Mouse (Mus musculus): ENCODE results near the gene Atp13a2. TPM values are rescaled to one million over a fixed set of nuclear protein-coding genes. Genes with fewer than 3 reads are reported as not detected.

The Atp13a2 gene
- total RNA-seq, 2 experiments from 2014 or later, result 162 to 171 TPM

GRCm38 (mm10) chr4:140960781-140961466 lies 25.7 kb upstream of the Atp13a2 start, which contains the start of gene Sdhb:
Sdhb (plus strand) TSS chr4:140961203.
- DNase-seq (ENCODE audit: low spot score in 2 of 2), result peak; percentile 96 to 99
- intact Hi-C loops (cut with DNase I), result loop anchor here (5.0 kb wide), 1 partner anchor 259 kb away; the partner anchor contains the start of gene Rcc2

GRCm38 (mm10) chr4:140961467-140962206 lies 25.0 kb upstream of the Atp13a2 start:
- DNase-seq (ENCODE audit: low spot score in 2 of 2), result no peak

GRCm38 (mm10) chr4:140962207-140962909 lies 24.3 kb upstream of the Atp13a2 start:
- no peak for DNase-seq (ENCODE audit: low spot score in 2 of 2)
- intact Hi-C loops (cut with DNase I), result loop anchor here (5.0 kb wide), 1 partner anchor 260 kb away; the partner anchor contains the start of gene Rcc2

More at GRCm38 (mm10) chr4:140961467-140962206, 25.0 kb upstream of the Atp13a2 start:
- intact Hi-C loops (cut with DNase I), result loop anchor here (5.0 kb wide), 1 partner anchor 259 kb away; the partner anchor contains the start of gene Rcc2

DNA sequence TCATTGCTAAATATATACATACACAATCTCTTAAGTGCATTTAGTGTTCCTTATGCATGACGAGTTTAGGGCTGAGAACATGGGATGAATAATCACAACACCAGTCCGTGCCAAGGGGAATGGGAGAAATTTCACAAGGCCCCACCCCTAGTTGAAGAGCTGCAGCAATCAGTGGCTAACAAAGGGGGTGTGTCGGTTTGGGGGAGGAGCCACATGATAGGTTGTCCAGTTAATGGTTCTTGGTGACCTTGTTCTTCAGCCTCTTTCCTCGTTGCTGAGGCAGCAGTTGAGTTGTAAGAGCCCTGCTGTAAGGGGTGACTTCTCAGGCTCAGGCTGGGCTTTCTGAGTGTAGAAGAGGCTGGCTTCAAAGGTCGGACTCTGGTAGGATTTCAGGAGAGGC lies 23.7 kb upstream of the Atp13a2 start:
- peak in 1 of 2 experiments; percentile 54 for DNase-seq (ENCODE audit: low spot score in 2 of 2)
- intact Hi-C loops (cut with DNase I), result loop anchor here (5.0 kb wide), 1 partner anchor 261 kb away; the partner anchor contains the start of gene Rcc2

- DNase-seq (ENCODE audit: low spot score in 2 of 2), result peak in 1 of 2 experiments; percentile 80
- intact Hi-C loops (cut with DNase I), result loop anchor here (1.0 to 5.0 kb wide), 2 partner anchors 67 to 262 kb away; partner anchors contain the start of gene Rcc2
Measured at GRCm38 (mm10) chr4:140963941-140964597, 22.6 kb upstream of the Atp13a2 start.

GRCm38 (mm10) chr4:140964620-140965019 lies 22.1 kb upstream of the Atp13a2 start:
- DNase-seq (ENCODE audit: low spot score in 2 of 2), result peak; percentile 79 to 86
- intact Hi-C loops (cut with DNase I), result loop anchor here (1.0 to 5.0 kb wide), 2 partner anchors 67 to 262 kb away; partner anchors contain the start of gene Rcc2

DNA sequence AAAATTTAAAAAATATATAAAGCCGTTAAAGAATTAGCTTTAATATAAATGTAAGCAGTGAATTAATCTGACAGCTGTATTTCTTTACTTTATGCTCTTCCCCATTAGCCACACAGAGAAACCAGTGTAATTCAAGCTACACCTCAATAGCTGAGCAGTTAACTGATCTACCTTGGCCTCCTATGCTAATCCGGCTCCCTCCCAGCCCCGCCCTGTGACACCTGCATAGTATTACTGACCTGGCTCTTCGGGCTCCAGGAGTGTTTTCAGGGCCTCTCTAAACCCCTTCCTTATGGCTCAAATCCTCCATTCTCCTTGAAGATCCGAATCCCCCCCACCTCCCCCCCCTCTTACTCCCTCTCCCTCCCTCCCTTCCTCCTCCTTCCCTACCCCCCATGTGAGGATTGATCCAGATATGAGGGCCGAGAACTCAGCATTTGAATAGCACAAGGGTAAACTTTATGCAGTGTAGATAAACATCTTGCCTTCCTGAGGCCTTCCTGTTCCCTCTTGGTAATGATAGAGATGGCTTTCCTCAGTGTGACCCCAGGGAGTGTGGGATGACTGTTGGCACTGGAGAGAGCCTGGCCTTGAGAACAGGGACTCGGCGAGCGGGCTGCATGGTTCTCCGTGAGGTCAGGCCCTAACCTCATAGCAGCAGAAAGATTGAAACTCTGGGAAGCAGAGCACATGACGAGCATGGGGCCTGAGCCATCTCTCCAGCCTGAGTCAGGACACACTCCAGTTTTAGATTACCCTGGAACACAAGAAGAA lies 19.1 kb upstream of the Atp13a2 start:
- DNase-seq (ENCODE audit: low spot score in 2 of 2), result no peak
- intact Hi-C loops (cut with DNase I), result no loop called here

- peak in 1 of 2 experiments; percentile 46 for DNase-seq (ENCODE audit: low spot score in 2 of 2)
- intact Hi-C loops (cut with DNase I), result no loop called here
Measured at GRCm38 (mm10) chr4:140971691-140972090, 15.0 kb upstream of the Atp13a2 start.

GRCm38 (mm10) chr4:140974408-140974807 lies 12.3 kb upstream of the Atp13a2 start:
- intact Hi-C loops (cut with DNase I), result no loop called here
- no peak for DNase-seq (ENCODE audit: low spot score in 2 of 2)

DNA sequence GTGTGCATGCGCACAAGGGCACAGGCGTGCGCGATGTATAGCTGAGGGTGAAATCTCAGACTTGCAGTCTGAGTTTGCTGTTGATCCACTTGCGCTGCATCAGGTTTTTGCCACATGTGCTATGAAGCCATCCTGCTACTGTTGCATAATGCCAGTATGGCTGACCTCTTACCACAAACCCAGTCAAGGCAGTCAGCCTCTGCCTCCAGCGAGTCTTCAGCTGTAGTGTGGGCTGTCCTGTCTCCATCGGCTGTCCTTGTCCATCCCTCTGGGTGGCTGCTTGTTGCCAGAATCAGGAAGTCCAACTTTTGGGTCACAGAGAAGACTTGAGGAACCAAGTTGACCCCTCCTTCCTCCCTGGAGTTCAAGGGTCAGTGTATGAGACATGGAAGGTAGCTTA lies 11.3 kb upstream of the Atp13a2 start:
- DNase-seq (ENCODE audit: low spot score in 2 of 2), result no peak
- intact Hi-C loops (cut with DNase I), result no loop called here

DNA sequence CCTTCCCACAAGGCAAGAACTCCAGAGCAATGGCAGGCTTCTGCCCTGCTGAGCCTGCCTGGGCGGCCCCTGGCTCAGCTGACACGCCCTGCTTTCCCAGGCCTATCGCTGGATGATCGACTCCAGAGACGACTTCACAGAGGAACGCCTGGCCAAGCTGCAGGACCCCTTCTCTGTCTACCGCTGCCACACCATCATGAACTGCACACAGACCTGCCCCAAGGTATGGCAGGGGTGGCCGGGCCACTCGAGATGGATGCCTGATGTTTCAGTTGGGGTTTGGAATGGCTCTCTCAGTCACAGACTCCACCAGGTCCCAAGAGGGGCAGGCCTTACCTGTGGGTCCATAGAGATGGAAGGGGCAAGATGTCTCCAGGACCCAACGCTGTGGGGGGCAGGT lies 9.4 kb upstream of the Atp13a2 start:
- DNase-seq (ENCODE audit: low spot score in 2 of 2), result no peak
- intact Hi-C loops (cut with DNase I), result no loop called here

GRCm38 (mm10) chr4:140977886-140978692 lies 8.6 kb upstream of the Atp13a2 start:
- no peak for DNase-seq (ENCODE audit: low spot score in 2 of 2)
- intact Hi-C loops (cut with DNase I), result no loop called here

GRCm38 (mm10) chr4:140981605-140982004 lies 5.1 kb upstream of the Atp13a2 start:
- intact Hi-C loops (cut with DNase I), result loop anchor here (5.0 kb wide), 1 partner anchor 51 kb away; no protein-coding TSS in a partner anchor
- no peak for DNase-seq (ENCODE audit: low spot score in 2 of 2)

DNA sequence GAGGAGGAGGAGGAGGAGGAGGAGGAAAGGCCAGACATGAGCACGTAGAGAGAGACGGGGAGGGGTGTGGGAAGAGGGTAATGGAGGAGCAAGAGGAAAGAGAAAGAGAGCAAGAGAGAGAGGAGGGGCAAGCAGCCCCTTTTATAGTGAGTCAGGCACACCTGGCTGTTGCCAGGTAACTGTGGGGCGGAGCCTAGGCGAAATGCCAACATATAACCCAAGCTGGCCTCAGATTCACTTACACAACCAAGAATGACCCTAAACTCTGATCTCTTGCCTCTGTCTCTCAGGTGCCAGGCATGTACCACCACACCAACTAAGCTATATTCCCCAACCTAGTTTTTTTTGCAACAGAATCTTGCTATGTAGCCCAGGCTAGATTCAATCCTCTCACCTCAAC lies 3.9 kb upstream of the Atp13a2 start:
- intact Hi-C loops (cut with DNase I), result loop anchor here (5.0 kb wide), 1 partner anchor 49 kb away; no protein-coding TSS in a partner anchor
- no peak for DNase-seq (ENCODE audit: low spot score in 2 of 2)

DNA sequence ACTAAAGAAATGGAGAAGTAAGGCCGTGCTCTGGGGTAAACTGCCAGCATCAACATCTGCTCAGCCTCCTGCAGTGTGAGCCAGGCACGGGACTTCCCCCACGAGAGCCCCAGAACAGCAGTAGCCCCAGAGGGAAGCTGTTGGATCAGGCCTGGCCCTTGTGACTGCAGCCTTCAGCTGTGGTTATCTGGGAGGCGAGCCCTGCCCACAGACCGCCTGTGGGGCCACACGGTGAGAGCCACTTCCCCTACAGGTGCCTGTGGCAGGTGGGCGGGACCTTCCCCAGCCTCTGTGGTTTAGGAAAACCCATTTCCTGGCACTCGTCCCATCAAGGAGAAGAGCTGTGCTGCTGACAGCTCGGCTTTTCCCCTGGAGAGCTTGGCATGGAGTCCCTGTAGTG lies 3.2 kb upstream of the Atp13a2 start:
- intact Hi-C loops (cut with DNase I), result loop anchor here (5.0 kb wide), 1 partner anchor 49 kb away; no protein-coding TSS in a partner anchor
- peak; percentile 41 to 68 for DNase-seq (ENCODE audit: low spot score in 2 of 2)

DNA sequence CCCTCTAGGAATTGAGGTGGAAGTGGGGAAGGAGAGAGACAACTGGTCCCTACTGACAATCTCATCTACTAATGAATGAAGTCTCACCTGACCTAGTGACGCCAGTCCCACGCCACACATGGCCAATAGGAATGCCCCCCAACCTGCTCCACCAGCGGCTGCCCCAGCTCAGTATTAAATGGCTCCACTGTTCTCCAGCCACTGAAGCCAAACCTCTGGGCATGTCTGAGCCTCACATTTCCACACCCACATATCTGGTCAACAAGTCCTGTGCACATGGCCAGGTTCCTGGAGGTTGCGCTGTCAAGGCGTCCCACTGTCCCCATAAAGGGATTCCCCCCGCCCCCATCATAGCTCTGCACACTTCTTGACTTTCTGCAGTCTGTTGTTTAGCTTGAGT lies 2.1 kb upstream of the Atp13a2 start:
- DNase-seq (ENCODE audit: low spot score in 2 of 2), result no peak
- intact Hi-C loops (cut with DNase I), result loop anchor here (5.0 kb wide), 1 partner anchor 48 kb away; no protein-coding TSS in a partner anchor

- no peak for DNase-seq (ENCODE audit: low spot score in 2 of 2)
- intact Hi-C loops (cut with DNase I), result no loop called here
Measured at GRCm38 (mm10) chr4:140986024-140986710, 506 bp upstream of the Atp13a2 start.

Measured in left cerebral cortex, postnatal 25 days (tissue).